Mouse (Mus musculus) heart, embryonic 11.5 days (tissue): Measurements from ENCODE around the gene Pou3f3. TPM values are rescaled to one million over a fixed set of nuclear protein-coding genes. Genes with fewer than 3 reads are reported as not detected.

ENCODE experiments used
- ATAC-seq: fragments of 200-750 bp; cut with Nextera tagmentation; replicated peaks from 2 replicates; pipeline ENCODE4 v1.8.0; 2017; ENCODE audit warnings: moderate library complexity; ENCODE audit not compliant: insufficient number of reproducible peaks, low FRiP score, low TSS enrichment
- H3K27ac ChIP-seq: fragments of 300-500 bp; sonication (generic); 2 replicates; pipeline ENCODE4 v1.5.1; 2014; ENCODE audit warnings: mild to moderate bottlenecking, low read depth, low read length
- H3K27me3 ChIP-seq: fragments of 300-500 bp; sonication (generic); 2 replicates; pipeline ENCODE4 v1.6.1; 2014; ENCODE audit warnings: mild to moderate bottlenecking, low read length, mixed read lengths; ENCODE audit not compliant: control insufficient read depth, insufficient read depth
- H3K36me3 ChIP-seq: fragments of 300-500 bp; sonication (generic); 2 replicates; pipeline ENCODE4 v1.6.1; 2014; ENCODE audit warnings: mild to moderate bottlenecking, low read length, moderate library complexity, mixed read lengths; ENCODE audit not compliant: control insufficient read depth, insufficient read depth
- H3K4me1 ChIP-seq: fragments of 300-500 bp; sonication (generic); 2 replicates; pipeline ENCODE4 v1.6.1; 2014; ENCODE audit warnings: low read length; ENCODE audit not compliant: control insufficient read depth, insufficient read depth
- H3K4me2 ChIP-seq: fragments of 300-500 bp; sonication (generic); 2 replicates; pipeline ENCODE4 v1.6.1; 2014; ENCODE audit warnings: mild to moderate bottlenecking, moderate library complexity
- H3K4me3 ChIP-seq: fragments of 300-500 bp; sonication (generic); 2 replicates; pipeline ENCODE4 v1.5.1; 2014; ENCODE audit warnings: low read depth, low read length
- H3K9ac ChIP-seq: fragments of 300-500 bp; sonication (generic); 2 replicates; pipeline ENCODE4 v1.6.1; 2014; ENCODE audit warnings: mild to moderate bottlenecking, low read depth, low read length, moderate library complexity
- H3K9me3 ChIP-seq: fragments of 300-500 bp; sonication (generic); replicated peaks from 2 replicates; pipeline ENCODE4 v1.6.1; 2016; ENCODE audit warnings: low read length; ENCODE audit not compliant: control insufficient read depth
- WGBS: fragments of 180-500 bp; shearing (Covaris S2); extraction: QIAGEN DNeasy Blood & Tissue Kit; methylation state at CpG from one replicate; pipeline ENCODE4 v1.1.7; 2014; ENCODE audit not compliant: insufficient replicate concordance; 5-methylcytosine and 5-hydroxymethylcytosine counted together
- polyA plus RNA-seq: library from polyadenylated mRNA; unstranded; fragments of >200 nt; fragmentation: Nextera tagmentation; extraction: Ambion mirVana; gene quantifications from 2 replicates; pipeline ENCODE4 v1.2.1, GENCODE M21; 2014

Gene Pou3f3
- polyA plus RNA-seq, 1 experiment from 2014 or later = 0.19 TPM

- no peak overlapping the region for H3K27ac ChIP-seq
- H3K4me2 ChIP-seq = peak overlapping the region; percentile 91
- peaks cover 14% of the 10 kb centered on the region for H3K4me1 ChIP-seq
- WGBS = under 1% methylated on average over 74 of the region's 80 CpGs
- H3K9ac ChIP-seq = no peak overlapping the region
- 0 out of 2 replicates have a peak, but pooled peaks have one; percentile 13 for ATAC-seq
- H3K9me3 ChIP-seq = no peaks in the 10 kb centered on the region
- H3K36me3 ChIP-seq = no peaks in the 10 kb centered on the region
- peak overlapping the region; percentile 54 for H3K4me3 ChIP-seq
- peaks cover 85% of the 10 kb centered on the region for H3K27me3 ChIP-seq
Observed at GRCm38 (mm10) chr1:42697756-42698583, 2.4 kb downstream of the Pou3f3 start.

GRCm38 (mm10) chr1:42698584-42699333 is 3.2 kb downstream of the Pou3f3 start:
- Histone ChIP-seq H3K27ac (no peak overlapping the region), H3K4me1 (peaks cover 14% of the 10 kb centered on the region), H3K9me3 (no peaks in the 10 kb centered on the region), H3K4me3 (peak overlapping the region; percentile 54), H3K27me3 (peaks cover 86% of the 10 kb centered on the region), H3K36me3 (no peaks in the 10 kb centered on the region), H3K4me2 (peak overlapping the region; percentile 91), H3K9ac (no peak overlapping the region)
- ATAC-seq = no peak
- WGBS = 1% methylated on average over 49 of the region's 57 CpGs

- Histone ChIP-seq H3K27ac (no peak overlapping the region), H3K27me3 (peaks cover 86% of the 10 kb centered on the region), H3K4me3 (0 out of 2 replicates have a peak overlapping the region, but pooled peaks have one; percentile 12), H3K4me1 (peaks cover 14% of the 10 kb centered on the region), H3K36me3 (no peaks in the 10 kb centered on the region), H3K4me2 (no peak overlapping the region), H3K9me3 (no peaks in the 10 kb centered on the region), H3K9ac (no peak overlapping the region)
- no peak for ATAC-seq
- whole genome bisulfite sequencing = under 1% methylated on average over 19 of the region's 19 CpGs
Observed at GRCm38 (mm10) chr1:42699471-42699871, 3.9 kb downstream of the Pou3f3 start.

GRCm38 (mm10) chr1:42700171-42700570 is 4.6 kb downstream of the Pou3f3 start:
- Histone ChIP-seq H3K27me3 (peaks cover 84% of the 10 kb centered on the region), H3K27ac (no peak overlapping the region), H3K4me3 (no peak overlapping the region), H3K36me3 (no peaks in the 10 kb centered on the region), H3K4me2 (no peak overlapping the region), H3K9ac (no peak overlapping the region), H3K9me3 (no peaks in the 10 kb centered on the region), H3K4me1 (peaks cover 14% of the 10 kb centered on the region)
- no peak for ATAC-seq
- WGBS = 9% methylated on average over 3 of the region's 3 CpGs

GRCm38 (mm10) chr1:42700815-42701214 is 5.2 kb downstream of the Pou3f3 start:
- Histone ChIP-seq H3K9me3 (no peaks in the 10 kb centered on the region), H3K27me3 (peaks cover 87% of the 10 kb centered on the region), H3K4me2 (no peak overlapping the region), H3K4me3 (no peak overlapping the region), H3K27ac (no peak overlapping the region), H3K36me3 (no peaks in the 10 kb centered on the region), H3K4me1 (peaks cover 14% of the 10 kb centered on the region), H3K9ac (no peak overlapping the region)
- ATAC-seq = no peak
- 13% methylated on average over 1 of the region's 1 CpGs for WGBS

GRCm38 (mm10) chr1:42701833-42702611 is 6.5 kb downstream of the Pou3f3 start:
- Histone ChIP-seq H3K27me3 (peaks cover 86% of the 10 kb centered on the region), H3K4me2 (no peak overlapping the region), H3K9ac (no peak overlapping the region), H3K9me3 (no peaks in the 10 kb centered on the region), H3K27ac (no peak overlapping the region), H3K4me1 (peaks cover 11% of the 10 kb centered on the region), H3K36me3 (no peaks in the 10 kb centered on the region), H3K4me3 (no peak overlapping the region)
- WGBS = 13% methylated on average over 5 of the region's 5 CpGs
- no peak for ATAC-seq

GRCm38 (mm10) chr1:42702984-42703383 is 7.4 kb downstream of the Pou3f3 start:
- Histone ChIP-seq H3K27ac (no peak overlapping the region), H3K9me3 (no peaks in the 10 kb centered on the region), H3K9ac (no peak overlapping the region), H3K27me3 (peaks cover 86% of the 10 kb centered on the region), H3K36me3 (no peaks in the 10 kb centered on the region), H3K4me3 (no peak overlapping the region), H3K4me1 (peaks cover 6% of the 10 kb centered on the region), H3K4me2 (no peak overlapping the region)
- no peak for ATAC-seq
- 3% methylated on average over 9 of the region's 9 CpGs for WGBS

- WGBS = under 1% methylated on average over 7 of the region's 7 CpGs
- H3K36me3 ChIP-seq = no peaks in the 10 kb centered on the region
- no peak overlapping the region for H3K4me2 ChIP-seq
- no peak for ATAC-seq
- no peak overlapping the region for H3K4me3 ChIP-seq
- no peak overlapping the region for H3K9ac ChIP-seq
- H3K4me1 ChIP-seq = peaks cover 3% of the 10 kb centered on the region; the same call in 1 of the 2 replicates
- peaks cover 86% of the 10 kb centered on the region for H3K27me3 ChIP-seq
- no peaks in the 10 kb centered on the region for H3K9me3 ChIP-seq
- H3K27ac ChIP-seq = no peak overlapping the region
Observed at GRCm38 (mm10) chr1:42703424-42703823, 7.9 kb downstream of the Pou3f3 start.
